Mouse (Mus musculus) ES-E14 (cell line): Measurements from ENCODE around the gene Dhrs1. TPM values are rescaled to one million over a fixed set of nuclear protein-coding genes. Genes with fewer than 3 reads are reported as not detected.
A peak's percentile ranks its signal among the peaks of the same experiment; 100 is the strongest.

ENCODE experiments used
- DNase-seq: peaks from one replicate; pipeline ENCODE4 v3.0.0-alpha.2; 2013; ENCODE audit warnings: low read depth, low spot score
- H3K27ac ChIP-seq: 2 replicates; pipeline ENCODE4 v1.5.1; 2012; ENCODE audit warnings: low read depth, mild to moderate bottlenecking, low read length, moderate library complexity, mixed read lengths; ENCODE audit not compliant: poor library complexity, insufficient read depth, severe bottlenecking
- H3K36me3 ChIP-seq: 2 replicates; pipeline ENCODE4 v1.6.1; 2012; ENCODE audit warnings: mild to moderate bottlenecking, low read length, moderate library complexity, mixed read lengths; ENCODE audit not compliant: control insufficient read depth, poor library complexity, insufficient read depth, severe bottlenecking
- H3K4me1 ChIP-seq, 2 experiments: fragments of 150-350 bp in 1 of 2; sonication (generic) in 1 of 2; 2 replicates each; pipeline ENCODE4 v1.6.1; 2012; ENCODE audit warnings: low read length in 2 of 2, mild to moderate bottlenecking in 1 of 2, mixed read lengths in 1 of 2; ENCODE audit not compliant: control insufficient read depth in 2 of 2, insufficient read depth in 2 of 2, poor library complexity in 1 of 2
- H3K4me3 ChIP-seq, 2 experiments: fragments of 150-350 bp in 1 of 2; sonication (generic) in 1 of 2; 2 replicates each; pipeline ENCODE4 v1.5.1; 2012; ENCODE audit warnings: low read length in 2 of 2, low read depth in 1 of 2, mild to moderate bottlenecking in 1 of 2, mixed read lengths in 1 of 2; ENCODE audit not compliant: insufficient read depth in 1 of 2, poor library complexity in 1 of 2, severe bottlenecking in 1 of 2
- H3K9ac ChIP-seq: 2 replicates; pipeline ENCODE4 v1.6.1; 2012; ENCODE audit warnings: low read depth, mild to moderate bottlenecking, low read length, mixed read lengths; ENCODE audit not compliant: poor library complexity, insufficient read depth, severe bottlenecking
- H3K9me3 ChIP-seq: fragments of 150-350 bp; sonication (generic); 2 replicates; pipeline ENCODE4 v1.6.1; 2012; ENCODE audit warnings: low read depth, mild to moderate bottlenecking, low read length; ENCODE audit not compliant: control insufficient read depth, insufficient read depth
- CHD2 ChIP-seq: IDR thresholded peaks from 2 replicates; pipeline ENCODE4 v1.6.1; 2014; ENCODE audit warnings: mild to moderate bottlenecking, low read depth, low read length, inconsistent platforms
- HCFC1 ChIP-seq: IDR thresholded peaks from 2 replicates; pipeline ENCODE4 v1.6.1; 2012; ENCODE audit warnings: low read length, inconsistent platforms, borderline replicate concordance; ENCODE audit not compliant: insufficient read depth
- MAFK ChIP-seq: IDR thresholded peaks from 2 replicates; pipeline ENCODE4 v1.6.1; 2014; ENCODE audit warnings: mild to moderate bottlenecking, low read depth, low read length, inconsistent platforms; ENCODE audit not compliant: insufficient read depth
- ZC3H11A ChIP-seq: IDR thresholded peaks from 2 replicates; pipeline ENCODE4 v1.6.1; 2012; ENCODE audit warnings: low read depth, mild to moderate bottlenecking, inconsistent platforms, low read length, borderline replicate concordance
- ZNF384 ChIP-seq: IDR thresholded peaks from 2 replicates; pipeline ENCODE4 v1.6.1; 2012; ENCODE audit warnings: low read depth, low read length, inconsistent platforms
- in situ Hi-C, 2 experiments: fragments of 600-800 bp; cut with MboI; formaldehyde crosslinking; loops; one replicate each; pipeline ENCODE4 v1.15.1; 2025; ENCODE audit warnings: low sequenced_read_pairs in 2 of 2, inconsistent platforms in 1 of 2; ENCODE audit not compliant: unreplicated experiment in 2 of 2
- total RNA-seq: library from RNA; depleted of rRNA; stranded (reverse); fragments of 300-350 nt; gene quantifications from 2 replicates; pipeline ENCODE4 v1.2.3, GENCODE M21; 2012

Dhrs1 gene
- total RNA-seq, 1 experiment = 9.6 TPM

GRCm38 (mm10) chr14:55722438-55722945 lies 23.0 kb downstream of the Dhrs1 start:
- DNase-seq = no peak
- Histone ChIP-seq H3K9ac (peak overlapping the region; percentile 77; the same call in 1 of the 2 replicates), H3K4me3 (peak overlapping the region; percentile 76 to 90), H3K36me3 (peaks cover 20% of the 10 kb centered on the region; the same call in 1 of the 2 replicates), H3K4me1 (peaks cover 6 to 27% of the 10 kb centered on the region in 2 experiments; a peak in 3 of 4 replicates), H3K9me3 (no peaks in the 10 kb centered on the region), H3K27ac (no peak overlapping the region)
- TF ChIP-seq ZNF384 (no peak), HCFC1 (no peak), MAFK (no peak), CHD2 (no peak)
- in situ Hi-C loops = no loop called here

DNA sequence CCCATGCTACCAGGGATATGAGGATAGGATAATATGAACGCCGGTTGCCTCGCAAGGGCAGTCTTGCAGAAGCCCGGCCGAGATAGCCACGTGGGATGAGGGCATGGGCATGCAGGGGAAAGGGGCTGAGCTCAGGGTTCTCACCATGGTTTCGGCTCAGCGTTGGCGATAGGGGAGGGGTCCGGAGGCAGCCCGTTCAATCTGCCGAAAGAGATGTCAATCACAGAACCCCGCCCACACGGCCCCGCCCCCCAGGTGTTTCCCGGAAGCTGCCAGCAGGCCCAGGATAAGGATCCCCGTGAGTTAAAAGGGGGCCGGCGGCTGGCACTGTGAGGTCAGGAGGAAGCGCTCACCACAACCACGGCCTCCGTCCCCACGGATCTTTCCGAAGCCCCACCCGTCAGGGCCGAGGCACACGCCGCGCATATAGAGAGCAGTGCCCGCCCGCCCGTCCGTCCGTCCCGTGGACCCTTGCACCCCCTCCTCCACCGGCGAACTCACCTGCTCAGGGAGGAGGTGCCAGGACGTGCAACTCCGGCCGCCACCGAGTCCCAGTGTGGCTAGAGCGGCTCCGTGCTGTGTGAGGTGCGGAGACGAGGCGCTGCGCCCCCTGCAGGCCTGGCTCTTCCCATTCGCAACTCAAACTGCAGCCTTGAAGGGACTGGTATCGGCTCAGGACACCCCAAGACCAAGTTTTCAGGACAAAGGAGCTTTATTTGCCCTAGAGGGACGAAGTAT lies 23.6 kb downstream of the Dhrs1 start, which contains the start of gene Rabggta:
Gene Rabggta, minus strand, starts transcription at position 564 of the 738 bp plus-strand sequence.
- Histone ChIP-seq H3K4me3 (peak within 1 kb of the TSS; percentile 76 to 90), H3K27ac (peak within 1 kb of the TSS; percentile 78), H3K4me1 (peaks cover 6 to 27% of the 10 kb centered on the region in 2 experiments; a peak in 3 of 4 replicates), H3K9me3 (no peaks in the 10 kb centered on the region), H3K9ac (peak within 1 kb of the TSS; percentile 77), H3K36me3 (peaks cover 26% of the 10 kb centered on the region)
- in situ Hi-C loops = no loop called here
- peak; percentile 95 for DNase-seq
- TF ChIP-seq HCFC1 (peak; percentile 80), MAFK (no peak)

DNA sequence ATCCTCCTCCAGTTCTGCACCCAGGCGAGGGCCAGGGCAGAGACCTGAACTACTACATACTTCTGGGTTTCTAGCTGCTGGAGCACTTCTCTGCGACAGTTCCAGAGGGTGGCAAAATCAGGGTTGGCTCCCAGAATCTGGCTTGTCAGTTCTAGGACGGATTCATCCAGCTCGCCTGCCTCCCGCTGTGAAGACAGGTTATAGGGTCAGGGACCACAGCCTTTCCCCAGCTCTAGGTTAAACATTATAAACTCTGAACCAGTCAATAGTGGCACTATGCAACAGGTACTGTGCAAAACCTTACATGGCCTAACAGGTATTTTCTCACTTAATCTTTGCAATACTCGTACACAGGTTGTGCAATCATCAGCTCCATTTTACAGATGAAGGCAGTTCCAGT lies 24.4 kb downstream of the Dhrs1 start:
- TF ChIP-seq ZC3H11A = no peak
- TF ChIP-seq MAFK = no peak
- TF ChIP-seq HCFC1 = no peak
- no peak for TF ChIP-seq CHD2
- no peak for TF ChIP-seq ZNF384
- peaks cover 6 to 27% of the 10 kb centered on the region in 2 experiments; a peak in 3 of 4 replicates for H3K4me1 ChIP-seq
- DNase-seq = no peak
- H3K27ac ChIP-seq = no peak overlapping the region
- H3K9ac ChIP-seq = peak overlapping the region; percentile 33; the same call in 1 of the 2 replicates
- H3K4me3 ChIP-seq = peak overlapping the region; percentile 76 to 90
- in situ Hi-C loops = no loop called here
- peaks cover 33% of the 10 kb centered on the region for H3K36me3 ChIP-seq
- no peaks in the 10 kb centered on the region for H3K9me3 ChIP-seq

GRCm38 (mm10) chr14:55720666-55721065 lies 24.8 kb downstream of the Dhrs1 start:
- in situ Hi-C loops = no loop called here
- peaks cover 35% of the 10 kb centered on the region for H3K36me3 ChIP-seq
- no peak for DNase-seq
- H3K4me3 ChIP-seq = peak overlapping the region; percentile 39 to 41
- peaks cover 6 to 27% of the 10 kb centered on the region in 2 experiments; a peak in 3 of 4 replicates for H3K4me1 ChIP-seq
- H3K9me3 ChIP-seq = no peaks in the 10 kb centered on the region
- H3K9ac ChIP-seq = peak overlapping the region; percentile 33
- TF ChIP-seq ZC3H11A (no peak), HCFC1 (no peak), ZNF384 (no peak), MAFK (no peak), CHD2 (no peak)
- no peak overlapping the region for H3K27ac ChIP-seq
